Mouse (Mus musculus) urinary bladder, adult 18-20 months (tissue): ENCODE measurements around the gene Krtap29-1.

Source experiments
- DNase-seq, 2 experiments: peaks; one replicate each; pipeline ENCODE4 v3.0.0; 2022; ENCODE audit warnings: low spot score in 2 of 2, mixed read lengths in 2 of 2

The Krtap29-1 gene

DNA sequence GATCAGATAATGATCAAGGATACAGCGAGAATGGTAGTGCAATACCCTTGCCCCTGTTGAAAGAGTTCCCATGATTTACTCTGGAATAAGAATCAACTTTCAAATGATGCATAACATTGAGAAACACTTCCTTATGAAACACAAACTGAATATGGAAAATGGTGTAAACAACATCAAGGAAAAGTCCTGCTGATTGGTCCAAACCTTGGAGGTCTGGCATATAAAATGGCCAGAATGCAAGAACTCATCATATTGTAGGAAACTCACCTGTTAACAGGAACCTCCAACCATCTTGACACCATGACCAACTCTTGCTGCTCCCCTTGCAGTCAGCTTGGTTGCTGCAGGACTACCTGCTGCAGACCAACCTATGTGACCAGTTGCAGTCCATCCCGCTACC is 30.7 kb downstream of the Krtap29-1 start, which contains the start of gene Krtap9-5:
Gene Krtap9-5 (plus strand): TSS at position 301 of the 400 bp plus-strand sequence.
- DNase-seq: no peak

DNA sequence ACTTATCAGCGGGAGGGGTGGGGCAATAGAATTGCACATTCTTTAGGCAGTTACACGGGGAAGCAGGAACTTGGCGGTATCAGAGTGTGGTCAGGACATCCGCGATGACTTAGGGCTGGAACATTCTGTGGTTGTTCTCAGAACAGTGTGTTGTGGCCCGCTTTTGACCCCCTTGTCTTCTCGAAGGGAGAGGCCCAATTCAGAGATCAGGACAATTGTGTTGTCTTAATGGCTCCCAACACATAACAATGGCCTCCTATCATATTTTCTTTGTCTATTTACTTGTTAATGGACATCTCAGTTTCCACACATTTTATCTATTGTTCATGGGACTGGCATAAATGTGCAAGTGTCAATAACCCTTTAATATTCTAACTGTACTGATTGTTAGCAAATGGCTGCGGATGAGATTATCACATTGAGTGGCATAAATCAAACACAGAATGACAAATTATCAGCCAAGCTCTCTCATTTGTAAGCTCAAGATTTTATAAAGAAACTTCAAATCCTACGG is 41.0 kb downstream of the Krtap29-1 start:
- no peak for DNase-seq

DNA sequence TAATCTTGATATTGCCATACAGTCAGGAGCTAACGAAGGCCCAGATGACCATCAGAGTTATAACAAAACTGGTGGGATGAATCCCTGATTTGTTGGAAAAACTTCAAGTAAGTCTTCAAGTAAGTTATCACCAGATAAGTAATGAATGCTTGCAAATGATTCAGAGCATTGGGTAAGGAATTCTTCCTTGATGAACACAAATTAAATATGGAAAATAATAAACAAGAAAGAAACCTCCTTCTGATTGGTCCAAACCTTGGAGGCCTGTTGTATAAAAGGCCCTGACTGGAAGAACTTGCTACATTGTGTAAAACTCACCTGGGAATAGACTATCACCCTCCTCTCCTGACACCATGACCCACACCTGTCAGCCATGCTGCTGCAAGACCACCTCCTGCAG is 42.9 kb downstream of the Krtap29-1 start, which contains the start of gene Krtap31-2:
Gene Krtap31-2 (plus strand): TSS at position 301 of the 400 bp plus-strand sequence.
- no peak for DNase-seq
